Mouse (Mus musculus) stomach, embryonic 15.5 days (tissue): Measurements from ENCODE around the gene Dnah10. TPM values are rescaled to one million over a fixed set of nuclear protein-coding genes. Genes with fewer than 3 reads are reported as not detected.

Experiments
- ATAC-seq: fragments of 200-750 bp; cut with Nextera tagmentation; 2 replicates; pipeline ENCODE4 v1.8.0; 2017; ENCODE audit warnings: low read depth, moderate number of reproducible peaks, moderate TSS enrichment; ENCODE audit not compliant: insufficient read depth, low FRiP score
- H3K27ac ChIP-seq: fragments of 300-500 bp; sonication (generic); 2 replicates; pipeline ENCODE4 v1.5.1; 2015; ENCODE audit warnings: mild to moderate bottlenecking, inconsistent platforms
- H3K27me3 ChIP-seq: fragments of 300-500 bp; sonication (generic); replicated peaks from 2 replicates; pipeline ENCODE4 v1.6.1; 2015; ENCODE audit warnings: inconsistent platforms
- H3K36me3 ChIP-seq: fragments of 300-500 bp; sonication (generic); 2 replicates; pipeline ENCODE4 v1.6.1; 2015; ENCODE audit warnings: inconsistent platforms
- H3K4me1 ChIP-seq: fragments of 300-500 bp; sonication (generic); 2 replicates; pipeline ENCODE4 v1.6.1; 2015; ENCODE audit warnings: inconsistent platforms
- H3K4me2 ChIP-seq: fragments of 300-500 bp; sonication (generic); 2 replicates; pipeline ENCODE4 v1.6.1; 2015; ENCODE audit warnings: mild to moderate bottlenecking, inconsistent platforms
- H3K4me3 ChIP-seq: fragments of 300-500 bp; sonication (generic); replicated peaks from 2 replicates; pipeline ENCODE4 v1.5.1; 2015; ENCODE audit warnings: inconsistent platforms
- H3K9ac ChIP-seq: fragments of 300-500 bp; sonication (generic); 2 replicates; pipeline ENCODE4 v1.6.1; 2015; ENCODE audit warnings: inconsistent platforms
- H3K9me3 ChIP-seq: fragments of 300-500 bp; sonication (generic); 2 replicates; pipeline ENCODE4 v1.6.1; 2016; ENCODE audit warnings: inconsistent platforms
- WGBS: fragments of 180-500 bp; shearing (Covaris S2); methylation state at CpG from one replicate; pipeline ENCODE4 v1.1.7; 2015; 5-methylcytosine and 5-hydroxymethylcytosine counted together
- polyA plus RNA-seq: library from polyadenylated mRNA; unstranded; fragments of >200 nt; fragmentation: Nextera tagmentation; extraction: Ambion mirVana; gene quantifications from 2 replicates; pipeline ENCODE4 v1.2.1, GENCODE M21; 2015

Gene Dnah10
- polyA plus RNA-seq, 1 experiment from 2014 or later: 0.06 TPM

GRCm38 (mm10) chr5:124817050-124817449 is 92.2 kb downstream of the Dnah10 start:
- H3K4me3 ChIP-seq: no peak overlapping the region
- H3K4me2 ChIP-seq: no peak overlapping the region
- H3K9ac ChIP-seq: no peak overlapping the region
- no peaks in the 10 kb centered on the region for H3K9me3 ChIP-seq
- ATAC-seq: no peak
- no peaks in the 10 kb centered on the region for H3K4me1 ChIP-seq
- no peaks in the 10 kb centered on the region for H3K36me3 ChIP-seq
- no peaks in the 10 kb centered on the region for H3K27me3 ChIP-seq
- no peak overlapping the region for H3K27ac ChIP-seq
- 76% methylated on average over 15 of the region's 15 CpGs for WGBS

DNA sequence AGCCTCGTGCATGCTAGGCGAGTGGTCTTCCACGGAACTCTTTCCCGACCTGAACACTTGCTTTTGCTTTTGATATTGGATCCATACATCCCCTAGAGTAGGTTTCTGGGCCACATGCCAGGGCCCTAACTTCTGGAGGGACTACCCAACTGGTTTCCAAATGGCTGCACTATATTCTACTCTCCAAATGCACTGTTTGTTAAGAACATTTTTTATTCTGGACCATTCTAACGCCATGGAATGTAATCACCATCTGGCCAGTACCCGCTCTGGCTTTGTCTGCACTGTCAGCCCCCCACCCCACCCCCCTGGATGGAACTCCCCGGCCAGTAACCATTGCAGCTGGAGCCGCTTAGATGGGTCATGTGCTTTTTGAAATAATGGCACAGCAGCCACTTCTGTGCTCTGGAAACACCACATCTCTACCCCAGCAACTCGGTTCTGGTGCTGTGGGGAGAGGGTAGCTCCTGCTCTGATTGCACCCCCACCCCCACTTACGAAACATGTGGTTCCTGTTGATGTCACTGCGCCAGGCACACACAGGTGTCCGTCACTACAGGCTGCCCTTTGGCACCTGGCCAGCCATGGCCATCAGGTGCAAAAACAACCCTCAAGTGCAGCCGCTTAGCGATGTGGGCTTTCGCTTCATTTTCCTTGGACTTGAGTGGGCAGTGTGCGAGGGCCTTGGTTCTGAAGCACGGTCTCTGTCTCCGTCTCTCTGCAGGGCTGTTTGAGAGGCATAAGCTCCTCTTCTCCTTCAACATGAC is 97.4 kb downstream of the Dnah10 start:
- Histone ChIP-seq H3K4me3 (no peak overlapping the region), H3K4me2 (no peak overlapping the region), H3K27me3 (no peaks in the 10 kb centered on the region), H3K27ac (no peak overlapping the region), H3K4me1 (0 out of 2 replicates have a peak, but pooled peaks cover 2% of the 10 kb centered on the region), H3K36me3 (no peaks in the 10 kb centered on the region), H3K9ac (no peak overlapping the region), H3K9me3 (no peaks in the 10 kb centered on the region)
- WGBS: 69% methylated on average over 18 of the region's 18 CpGs
- 0 out of 2 replicates have a peak, but pooled peaks have one; percentile 14 for ATAC-seq

DNA sequence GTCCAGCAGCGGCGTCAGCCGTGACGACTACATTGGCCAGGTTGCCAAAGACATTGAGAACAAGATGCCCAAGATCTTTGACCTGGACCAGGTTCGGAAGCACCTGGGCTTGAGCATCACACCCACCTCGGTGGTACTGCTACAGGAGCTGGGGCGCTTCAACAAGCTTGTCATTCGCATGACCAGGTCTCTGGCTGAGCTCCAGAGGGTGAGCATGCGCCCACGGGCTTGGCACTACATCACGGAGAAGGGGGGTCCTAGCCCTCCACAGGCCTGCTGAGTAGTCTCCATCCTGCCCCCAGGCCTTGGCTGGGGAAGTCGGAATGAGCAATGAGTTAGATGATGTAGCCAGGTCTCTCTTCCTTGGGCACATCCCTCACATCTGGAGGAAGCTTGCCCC is 105.4 kb downstream of the Dnah10 start:
- no peaks in the 10 kb centered on the region for H3K9me3 ChIP-seq
- no peaks in the 10 kb centered on the region for H3K27me3 ChIP-seq
- H3K4me2 ChIP-seq: no peak overlapping the region
- no peak overlapping the region for H3K9ac ChIP-seq
- no peaks in the 10 kb centered on the region for H3K36me3 ChIP-seq
- ATAC-seq: no peak
- no peak overlapping the region for H3K27ac ChIP-seq
- no peak overlapping the region for H3K4me3 ChIP-seq
- WGBS: 90% methylated on average over 12 of the region's 12 CpGs
- H3K4me1 ChIP-seq: no peaks in the 10 kb centered on the region

DNA sequence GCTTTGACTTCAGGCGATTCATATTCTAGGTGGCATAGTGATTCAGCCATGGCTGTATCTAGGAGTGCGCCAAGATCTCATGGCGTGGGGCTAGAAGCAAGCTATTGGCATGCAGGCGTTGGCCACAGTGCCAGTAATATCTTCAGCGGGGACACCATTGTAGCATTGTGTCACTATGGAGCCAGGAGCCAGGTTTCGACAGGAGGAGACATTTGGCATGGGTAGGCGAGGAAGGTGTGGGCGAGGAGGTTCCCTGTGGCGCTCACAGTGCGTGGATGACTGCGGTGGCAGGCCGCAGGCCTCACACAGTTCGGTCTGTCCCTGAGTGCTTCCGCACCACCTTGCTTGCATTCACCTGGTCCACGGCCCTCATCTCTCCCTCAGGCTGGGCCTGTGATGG is 110.3 kb downstream of the Dnah10 start:
- Histone ChIP-seq H3K9ac (no peak overlapping the region), H3K4me2 (no peak overlapping the region), H3K27ac (no peak overlapping the region), H3K36me3 (no peaks in the 10 kb centered on the region), H3K4me3 (no peak overlapping the region), H3K9me3 (no peaks in the 10 kb centered on the region), H3K27me3 (no peaks in the 10 kb centered on the region), H3K4me1 (no peaks in the 10 kb centered on the region)
- no peak for ATAC-seq
- 92% methylated on average over 15 of the region's 15 CpGs for WGBS

GRCm38 (mm10) chr5:124836075-124836474 is 111.2 kb downstream of the Dnah10 start:
- Histone ChIP-seq H3K27ac (no peak overlapping the region), H3K36me3 (no peaks in the 10 kb centered on the region), H3K27me3 (no peaks in the 10 kb centered on the region), H3K4me2 (no peak overlapping the region), H3K9ac (no peak overlapping the region), H3K9me3 (no peaks in the 10 kb centered on the region), H3K4me3 (no peak overlapping the region), H3K4me1 (no peaks in the 10 kb centered on the region)
- no peak for ATAC-seq
- WGBS: 88% methylated on average over 10 of the region's 10 CpGs

DNA sequence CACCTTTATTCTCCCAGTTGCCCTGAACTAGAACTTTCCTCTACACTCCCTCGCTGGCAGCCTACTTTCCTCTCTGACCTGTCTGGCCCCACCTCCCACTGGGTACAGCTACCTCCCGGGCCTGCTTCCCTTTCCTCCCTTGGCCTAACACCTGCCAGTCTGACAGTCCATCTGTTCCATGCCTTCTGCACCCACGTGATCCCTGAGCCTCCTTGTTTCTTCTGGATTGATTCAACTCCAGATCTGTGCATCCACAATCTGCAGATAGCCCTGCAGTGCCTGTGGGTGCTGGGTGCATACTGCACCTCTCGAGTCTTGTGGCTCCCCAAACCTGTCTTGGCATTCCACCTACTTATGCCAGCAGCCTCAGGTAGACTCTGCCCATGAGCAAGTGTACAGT is 111.7 kb downstream of the Dnah10 start:
- Histone ChIP-seq H3K9ac (no peak overlapping the region), H3K4me2 (no peak overlapping the region), H3K9me3 (no peaks in the 10 kb centered on the region), H3K27me3 (no peaks in the 10 kb centered on the region), H3K27ac (no peak overlapping the region), H3K36me3 (no peaks in the 10 kb centered on the region), H3K4me3 (no peak overlapping the region), H3K4me1 (no peaks in the 10 kb centered on the region)
- no peak for ATAC-seq
- WGBS: 64% methylated on average over 4 of the region's 4 CpGs

GRCm38 (mm10) chr5:124840202-124840601 is 115.3 kb downstream of the Dnah10 start:
- Histone ChIP-seq H3K27me3 (no peaks in the 10 kb centered on the region), H3K4me3 (no peak overlapping the region), H3K4me1 (no peaks in the 10 kb centered on the region), H3K9ac (no peak overlapping the region), H3K27ac (no peak overlapping the region), H3K36me3 (no peaks in the 10 kb centered on the region), H3K9me3 (no peaks in the 10 kb centered on the region), H3K4me2 (no peak overlapping the region)
- no peak for ATAC-seq
- 61% methylated on average over 7 of the region's 7 CpGs for WGBS

DNA sequence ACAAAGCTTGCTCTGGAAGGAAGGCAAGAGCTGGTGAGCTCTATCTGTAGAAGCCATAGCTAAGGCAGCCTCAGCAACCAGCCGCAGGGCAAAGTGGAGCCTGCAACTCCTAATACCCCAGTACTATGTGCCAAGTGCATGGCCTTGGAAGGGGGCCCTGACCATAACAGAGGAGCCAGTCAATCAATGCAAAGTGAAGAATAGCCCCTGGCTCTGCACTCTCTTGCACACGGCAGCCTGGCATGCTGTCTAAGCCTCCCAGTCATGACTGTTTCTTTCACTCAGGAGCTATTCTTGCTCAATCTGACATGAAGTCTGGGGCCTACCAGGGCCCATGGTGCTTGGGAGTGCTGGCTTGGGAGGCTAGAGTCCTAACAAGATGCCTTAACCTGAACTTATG is 115.8 kb downstream of the Dnah10 start:
- Histone ChIP-seq H3K4me2 (no peak overlapping the region), H3K9ac (no peak overlapping the region), H3K4me1 (no peaks in the 10 kb centered on the region), H3K27ac (no peak overlapping the region), H3K4me3 (no peak overlapping the region), H3K9me3 (no peaks in the 10 kb centered on the region), H3K36me3 (no peaks in the 10 kb centered on the region), H3K27me3 (no peaks in the 10 kb centered on the region)
- ATAC-seq: no peak; the same call in 1 of the 2 replicates
- 71% methylated on average over 2 of the region's 2 CpGs for WGBS

DNA sequence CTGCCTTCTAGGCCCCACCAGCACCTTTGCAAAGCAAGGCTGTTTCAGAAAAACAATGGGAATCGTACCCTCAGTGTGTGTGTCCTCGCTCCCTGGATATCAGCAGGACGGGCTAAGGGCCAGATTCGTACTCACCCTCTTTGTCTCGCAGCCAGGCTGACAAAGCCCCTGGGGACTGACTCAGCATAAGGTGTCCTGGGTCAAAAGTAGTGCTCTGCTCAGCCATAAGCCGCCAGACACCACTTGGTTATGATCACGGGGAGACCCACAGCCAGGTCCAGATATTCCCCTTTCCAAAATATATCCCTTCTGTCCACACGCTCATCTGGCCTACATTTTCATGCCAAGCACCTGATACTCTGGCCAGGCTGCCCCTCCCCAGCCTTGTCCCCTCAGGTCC is 118.5 kb downstream of the Dnah10 start:
- 80% methylated on average over 8 of the region's 8 CpGs for WGBS
- Histone ChIP-seq H3K27ac (no peak overlapping the region), H3K4me3 (no peak overlapping the region), H3K36me3 (no peaks in the 10 kb centered on the region), H3K9me3 (no peaks in the 10 kb centered on the region), H3K4me1 (no peaks in the 10 kb centered on the region), H3K4me2 (no peak overlapping the region), H3K9ac (no peak overlapping the region), H3K27me3 (no peaks in the 10 kb centered on the region)
- no peak for ATAC-seq

GRCm38 (mm10) chr5:124844929-124845328 is 120.0 kb downstream of the Dnah10 start:
- Histone ChIP-seq H3K9me3 (no peaks in the 10 kb centered on the region), H3K4me2 (no peak overlapping the region), H3K4me3 (no peak overlapping the region), H3K9ac (no peak overlapping the region), H3K36me3 (no peaks in the 10 kb centered on the region), H3K27me3 (no peaks in the 10 kb centered on the region), H3K27ac (no peak overlapping the region), H3K4me1 (no peaks in the 10 kb centered on the region)
- no peak for ATAC-seq
- WGBS: 54% methylated on average over 4 of the region's 4 CpGs

- Histone ChIP-seq H3K9me3 (no peaks in the 10 kb centered on the region), H3K27me3 (no peaks in the 10 kb centered on the region), H3K36me3 (no peaks in the 10 kb centered on the region), H3K4me2 (no peak overlapping the region), H3K9ac (no peak overlapping the region), H3K4me3 (no peak overlapping the region), H3K27ac (no peak overlapping the region), H3K4me1 (no peaks in the 10 kb centered on the region)
- 69% methylated on average over 1 of the region's 1 CpGs for WGBS
- no peak for ATAC-seq
Measured at GRCm38 (mm10) chr5:124847014-124847413, 122.1 kb downstream of the Dnah10 start.

DNA sequence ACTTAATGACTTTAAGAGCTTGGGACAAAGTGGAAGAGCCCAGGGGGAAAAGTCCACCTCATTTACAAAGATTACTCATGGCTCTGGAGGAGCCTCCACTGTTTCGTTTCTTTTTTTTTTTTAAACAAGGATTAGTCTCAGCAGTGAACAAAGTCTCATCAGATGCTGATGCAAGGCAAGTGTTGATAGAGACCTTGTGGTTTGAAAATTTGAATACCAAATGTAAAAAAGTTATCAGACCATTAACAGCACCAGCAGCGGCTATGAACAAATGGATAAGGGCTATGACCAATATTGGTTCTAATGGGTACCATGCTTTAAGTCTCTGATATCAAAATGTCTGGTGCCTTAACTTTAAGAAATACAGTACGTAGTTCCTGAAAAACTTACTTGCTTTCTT is 124.1 kb downstream of the Dnah10 start:
- H3K4me1 ChIP-seq: no peaks in the 10 kb centered on the region
- no peak overlapping the region for H3K4me2 ChIP-seq
- WGBS: 75% methylated on average over 3 of the region's 3 CpGs

DNA sequence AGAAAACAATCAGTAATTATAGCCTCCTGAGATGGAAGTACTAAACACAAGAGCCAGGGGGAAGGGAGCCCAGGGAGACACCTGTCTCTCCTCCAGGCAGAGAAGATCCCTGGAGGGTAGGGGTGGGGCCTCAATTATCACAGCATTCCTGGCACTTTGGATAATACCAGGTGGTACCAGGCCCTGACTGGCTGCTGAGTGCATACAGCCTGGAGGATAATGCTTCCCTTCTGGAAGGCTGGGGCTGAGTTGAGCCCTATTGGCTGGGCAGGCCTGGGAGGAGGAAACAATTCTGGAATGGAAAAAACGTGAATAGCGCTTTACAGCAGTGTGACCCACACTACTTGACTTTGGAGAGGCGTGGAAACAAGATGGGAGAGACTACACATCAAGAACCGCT is 126.7 kb downstream of the Dnah10 start:
- no peak overlapping the region for H3K27ac ChIP-seq
- no peaks in the 10 kb centered on the region for H3K27me3 ChIP-seq
- no peak overlapping the region for H3K9ac ChIP-seq
- no peaks in the 10 kb centered on the region for H3K9me3 ChIP-seq
- no peak overlapping the region for H3K4me3 ChIP-seq
- 62% methylated on average over 4 of the region's 4 CpGs for WGBS
- no peak overlapping the region for H3K4me2 ChIP-seq
- no peaks in the 10 kb centered on the region for H3K36me3 ChIP-seq
- H3K4me1 ChIP-seq: no peaks in the 10 kb centered on the region
- ATAC-seq: peak; percentile 47; the same call in 1 of the 2 replicates

More for the DNA sequence above, 124.1 kb downstream of the Dnah10 start:
- no peaks in the 10 kb centered on the region for H3K36me3 ChIP-seq
- H3K9me3 ChIP-seq: no peaks in the 10 kb centered on the region
- H3K27me3 ChIP-seq: no peaks in the 10 kb centered on the region
- H3K4me3 ChIP-seq: no peak overlapping the region
- H3K27ac ChIP-seq: no peak overlapping the region
- no peak overlapping the region for H3K9ac ChIP-seq
- no peak for ATAC-seq
